Mouse (Mus musculus): ENCODE measurements at regions not wholly inside any gene's neighbourhood (a gene's known extent, or its start where the extent isn't known, plus 50 kb on each side); places are given as distances from the start of the nearest gene placed in this dataset.
"Not testable (repeated sequence)": the region's sequence is repeated elsewhere in the genome, so short reads cannot be mapped to it uniquely, and the experiment has no call there.

DNA sequence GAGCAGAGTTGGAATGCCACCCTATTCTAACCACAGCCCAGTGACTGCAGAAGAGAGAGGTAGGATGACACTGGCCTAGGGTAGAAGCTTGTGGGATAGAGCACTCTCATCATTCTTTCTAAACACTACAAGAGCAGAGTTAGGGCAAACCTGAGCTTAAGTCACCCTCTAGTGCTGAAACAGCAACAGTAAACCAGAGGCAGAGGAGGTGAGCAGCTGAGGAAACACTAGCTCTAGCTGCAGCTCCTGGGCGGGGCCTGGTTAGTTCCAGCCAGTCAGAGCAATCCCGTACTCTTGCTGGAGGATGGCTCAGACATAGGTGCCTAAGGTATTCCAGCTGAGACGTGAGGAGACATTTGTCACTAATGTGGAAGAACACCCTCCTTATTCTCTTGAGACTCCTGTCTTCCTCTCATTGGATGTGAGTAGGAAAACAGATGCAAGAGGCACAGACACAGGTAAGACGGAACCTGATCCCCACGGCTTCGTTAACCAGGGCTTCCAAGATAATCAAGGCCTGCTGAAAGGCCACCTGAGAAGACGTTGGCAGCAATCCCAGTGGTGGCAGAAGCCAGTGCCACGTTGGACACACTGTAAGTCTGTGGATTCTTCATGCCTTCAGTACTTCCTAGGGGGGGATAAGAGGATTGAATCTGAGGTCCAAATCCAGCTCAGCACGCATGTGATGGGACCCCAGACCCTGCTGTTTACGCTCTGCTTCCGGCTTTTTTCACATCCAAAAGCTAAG lies 101.3 kb downstream of the Rchy1 start:
- no peak for DNase-seq (ENCODE audit: extremely low read depth, low read depth, low spot score)
- Histone ChIP-seq H3K4me1 (ENCODE audit: control insufficient read depth, insufficient read depth, low read length) (no peaks in the 10 kb centered on the region), H3K9ac (ENCODE audit: low read depth, low read length) (no peak overlapping the region), H3K4me3 (ENCODE audit: insufficient read depth, low read depth, low read length) (no peak overlapping the region), H3K79me2 (ENCODE audit: control insufficient read depth, insufficient read depth, low read length) (no peaks in the 10 kb centered on the region), H3K27ac (replicated peaks; ENCODE audit: insufficient read depth, low read depth, low read length) (no peak overlapping the region), H3K36me3 (ENCODE audit: control insufficient read depth, insufficient read depth, low read length) (no peaks in the 10 kb centered on the region), H3K27me3 (ENCODE audit: control insufficient read depth, insufficient read depth, low read length) (no peaks in the 10 kb centered on the region)
- no peak for TF ChIP-seq CTCF (IDR thresholded peaks at IDR 0.05; ENCODE audit: low read depth, low read length)
- WGBS = 73% methylated on average over 11 of the region's 11 CpGs

DNA sequence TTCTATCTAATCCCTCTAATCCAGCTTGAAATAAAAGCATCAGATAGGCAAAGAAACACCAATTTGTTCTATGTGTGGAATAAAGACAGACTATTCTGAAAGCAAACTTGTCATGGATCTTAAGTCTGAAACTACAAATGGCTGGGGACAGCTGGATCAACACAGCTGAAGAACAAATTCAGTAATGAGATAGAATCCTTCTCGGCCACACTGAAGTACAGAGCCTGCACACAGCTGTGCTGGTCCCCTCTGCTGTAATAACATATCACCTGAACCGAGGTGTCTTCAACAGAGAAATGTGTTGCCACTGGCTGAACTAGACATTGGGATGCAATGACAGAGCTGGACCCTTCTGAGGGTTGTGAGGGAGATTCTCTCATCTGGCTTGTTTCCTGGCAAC lies 102.4 kb downstream of the Rchy1 start:
- Histone ChIP-seq H3K9ac (ENCODE audit: low read depth, low read length) (no peak overlapping the region), H3K4me1 (ENCODE audit: control insufficient read depth, insufficient read depth, low read length) (no peaks in the 10 kb centered on the region), H3K79me2 (ENCODE audit: control insufficient read depth, insufficient read depth, low read length) (no peaks in the 10 kb centered on the region), H3K4me3 (ENCODE audit: insufficient read depth, low read depth, low read length) (no peak overlapping the region), H3K27me3 (ENCODE audit: control insufficient read depth, insufficient read depth, low read length) (no peaks in the 10 kb centered on the region), H3K36me3 (ENCODE audit: control insufficient read depth, insufficient read depth, low read length) (no peaks in the 10 kb centered on the region), H3K27ac (replicated peaks; ENCODE audit: insufficient read depth, low read depth, low read length) (no peak overlapping the region)
- TF ChIP-seq CTCF (IDR thresholded peaks at IDR 0.05; ENCODE audit: low read depth, low read length) (no peak), POLR2A (IDR thresholded peaks at IDR 0.05; ENCODE audit: extremely low read depth, insufficient read depth, low read length) (no peak)
- 71% methylated on average over 2 of the region's 2 CpGs for WGBS
- no peak for DNase-seq (ENCODE audit: extremely low read depth, low read depth, low spot score)

DNA sequence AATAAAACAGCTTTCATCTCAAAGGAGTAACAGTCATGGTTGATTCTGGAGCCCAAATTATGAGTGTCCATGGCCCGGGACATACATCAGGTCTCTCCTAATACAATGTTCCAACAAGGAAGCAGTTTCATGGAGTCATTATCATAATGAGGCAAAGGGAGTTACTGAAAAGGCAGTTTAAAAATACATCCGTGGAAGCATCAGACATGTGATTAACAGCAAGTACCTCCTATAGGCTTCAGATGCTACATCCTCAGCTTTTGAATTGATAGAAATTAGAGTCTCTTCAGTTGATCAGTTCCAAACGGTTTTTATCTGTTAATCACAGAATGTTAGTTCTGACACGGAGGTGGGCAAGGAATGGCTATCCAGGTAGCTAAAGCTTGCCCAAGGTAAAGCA lies 110.5 kb downstream of the Rchy1 start:
- Histone ChIP-seq H3K4me1 (ENCODE audit: control insufficient read depth, insufficient read depth, low read length) (no peaks in the 10 kb centered on the region), H3K36me3 (ENCODE audit: control insufficient read depth, insufficient read depth, low read length) (no peaks in the 10 kb centered on the region), H3K4me3 (ENCODE audit: insufficient read depth, low read depth, low read length) (no peak overlapping the region), H3K9ac (ENCODE audit: low read depth, low read length) (no peak overlapping the region), H3K79me2 (ENCODE audit: control insufficient read depth, insufficient read depth, low read length) (no peaks in the 10 kb centered on the region), H3K27me3 (ENCODE audit: control insufficient read depth, insufficient read depth, low read length) (no peaks in the 10 kb centered on the region), H3K27ac (replicated peaks; ENCODE audit: insufficient read depth, low read depth, low read length) (no peak overlapping the region)
- 77% methylated on average over 4 of the region's 4 CpGs for WGBS
- TF ChIP-seq CTCF (IDR thresholded peaks at IDR 0.05; ENCODE audit: low read depth, low read length) (no peak), POLR2A (IDR thresholded peaks at IDR 0.05; ENCODE audit: extremely low read depth, insufficient read depth, low read length) (no peak)
- DNase-seq (ENCODE audit: extremely low read depth, low read depth, low spot score) = no peak

DNA sequence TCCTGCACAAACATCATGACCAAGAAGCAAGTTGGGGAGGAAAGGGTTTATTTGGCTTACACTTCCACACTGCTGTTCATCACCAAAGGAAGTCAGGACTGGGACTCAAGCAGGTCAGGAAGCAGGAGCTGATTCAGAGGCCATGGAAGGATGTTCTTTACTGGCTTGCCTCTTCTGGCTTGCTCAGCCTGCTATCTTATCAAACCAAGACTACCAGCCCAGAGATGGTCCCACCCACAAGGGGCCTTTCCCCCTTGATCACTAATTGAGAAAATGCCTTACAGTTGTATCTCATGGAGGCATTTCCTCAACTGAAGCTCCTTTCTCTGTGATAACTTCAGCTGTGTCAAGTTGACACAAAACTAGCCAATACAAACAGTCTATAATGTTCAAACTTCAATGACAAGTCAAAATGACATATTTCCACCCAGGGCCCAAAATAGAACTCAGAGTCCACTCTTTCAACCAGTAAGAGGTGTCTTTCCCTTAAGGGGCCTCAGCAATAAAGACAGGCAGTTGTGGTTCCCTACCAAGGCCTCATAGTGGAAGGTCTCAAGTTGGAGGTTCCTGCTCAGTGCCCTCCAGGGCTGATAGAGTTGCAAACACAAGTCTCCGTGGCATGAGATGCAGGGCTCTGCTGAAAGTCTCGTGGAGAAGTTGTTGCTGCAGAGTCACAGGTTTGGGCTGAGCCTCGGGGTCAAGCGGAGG lies 111.9 kb downstream of the Rchy1 start:
- H3K27me3 ChIP-seq (ENCODE audit: control insufficient read depth, insufficient read depth, low read length); H3K27ac ChIP-seq (replicated peaks; ENCODE audit: insufficient read depth, low read depth, low read length); H3K79me2 ChIP-seq (ENCODE audit: control insufficient read depth, insufficient read depth, low read length); H3K4me3 ChIP-seq (ENCODE audit: insufficient read depth, low read depth, low read length); H3K4me1 ChIP-seq (ENCODE audit: control insufficient read depth, insufficient read depth, low read length); H3K9ac ChIP-seq (ENCODE audit: low read depth, low read length); H3K36me3 ChIP-seq (ENCODE audit: control insufficient read depth, insufficient read depth, low read length); DNase-seq (ENCODE audit: extremely low read depth, low read depth, low spot score): not testable (repeated sequence)
- WGBS = 81% methylated on average over 4 of the region's 4 CpGs

DNA sequence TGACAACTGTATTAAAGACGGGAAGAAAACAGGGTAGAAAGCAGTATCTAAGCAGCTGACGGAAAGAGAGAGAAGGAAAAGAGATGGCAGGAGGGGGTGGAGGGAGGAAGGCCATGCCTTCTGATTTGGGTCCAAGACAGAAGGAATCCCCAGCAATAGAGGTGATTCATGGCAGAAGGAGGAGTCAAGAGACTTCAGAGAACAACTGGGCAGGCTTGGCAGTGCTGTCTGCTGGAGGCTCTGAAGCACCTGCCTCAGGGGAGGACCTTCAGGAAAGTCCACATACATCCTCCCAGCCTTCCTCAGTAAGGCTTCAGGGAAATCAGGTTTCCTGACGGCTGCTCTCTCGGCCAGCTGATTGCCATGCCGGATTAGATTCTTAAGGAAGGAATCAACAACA lies 112.4 kb downstream of the Rchy1 start:
- Histone ChIP-seq H3K27me3 (ENCODE audit: control insufficient read depth, insufficient read depth, low read length) (no peaks in the 10 kb centered on the region), H3K79me2 (ENCODE audit: control insufficient read depth, insufficient read depth, low read length) (no peaks in the 10 kb centered on the region), H3K36me3 (ENCODE audit: control insufficient read depth, insufficient read depth, low read length) (no peaks in the 10 kb centered on the region), H3K27ac (replicated peaks; ENCODE audit: insufficient read depth, low read depth, low read length) (no peak overlapping the region), H3K4me1 (ENCODE audit: control insufficient read depth, insufficient read depth, low read length) (no peaks in the 10 kb centered on the region), H3K4me3 (ENCODE audit: insufficient read depth, low read depth, low read length) (no peak overlapping the region), H3K9ac (ENCODE audit: low read depth, low read length) (no peak overlapping the region)
- WGBS = 90% methylated on average over 5 of the region's 5 CpGs
- TF ChIP-seq POLR2A (IDR thresholded peaks at IDR 0.05; ENCODE audit: extremely low read depth, insufficient read depth, low read length) = no peak
- TF ChIP-seq CTCF (IDR thresholded peaks at IDR 0.05; ENCODE audit: low read depth, low read length) = no peak
- DNase-seq (ENCODE audit: extremely low read depth, low read depth, low spot score) = no peak

DNA sequence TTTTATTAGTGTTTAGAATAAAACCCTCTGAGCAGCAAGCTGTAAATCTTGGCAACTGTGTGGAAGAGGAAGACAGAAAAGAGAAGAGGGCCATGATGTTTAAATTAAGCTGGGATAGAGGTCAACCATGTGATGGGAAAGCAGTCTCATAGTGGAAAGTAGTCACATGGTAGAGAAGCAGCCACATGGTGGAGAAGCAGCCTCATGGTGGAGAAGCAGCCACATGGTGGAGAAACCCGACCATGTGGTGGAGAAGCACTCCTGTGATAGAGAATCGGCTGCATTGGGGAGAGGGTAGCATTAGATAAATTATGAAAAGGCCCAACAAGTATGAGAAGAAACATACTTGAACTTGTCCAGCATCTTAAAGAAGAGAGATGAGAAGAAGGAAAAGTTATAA lies 113.3 kb downstream of the Rchy1 start:
- TF ChIP-seq CTCF (IDR thresholded peaks at IDR 0.05; ENCODE audit: low read depth, low read length) (no peak), POLR2A (IDR thresholded peaks at IDR 0.05; ENCODE audit: extremely low read depth, insufficient read depth, low read length) (no peak)
- DNase-seq (ENCODE audit: extremely low read depth, low read depth, low spot score) = no peak
- H3K9ac ChIP-seq (ENCODE audit: low read depth, low read length) = no peak overlapping the region
- H3K27ac ChIP-seq (replicated peaks; ENCODE audit: insufficient read depth, low read depth, low read length) = no peak overlapping the region
- H3K4me1 ChIP-seq (ENCODE audit: control insufficient read depth, insufficient read depth, low read length) = no peaks in the 10 kb centered on the region
- no peak overlapping the region for H3K4me3 ChIP-seq (ENCODE audit: insufficient read depth, low read depth, low read length)
- no peaks in the 10 kb centered on the region for H3K27me3 ChIP-seq (ENCODE audit: control insufficient read depth, insufficient read depth, low read length)
- H3K79me2 ChIP-seq (ENCODE audit: control insufficient read depth, insufficient read depth, low read length) = no peaks in the 10 kb centered on the region
- 73% methylated on average over 2 of the region's 2 CpGs for WGBS
- H3K36me3 ChIP-seq (ENCODE audit: control insufficient read depth, insufficient read depth, low read length) = no peaks in the 10 kb centered on the region

Data from liver, adult 2 months (tissue).